Mouse (Mus musculus): Measurements from ENCODE around the gene Apoa4. TPM values are rescaled to one million over a fixed set of nuclear protein-coding genes. Genes with fewer than 3 reads are reported as not detected.

Apoa4 gene
- polyA plus RNA-seq, 1 experiment, result 5,196 TPM

DNA sequence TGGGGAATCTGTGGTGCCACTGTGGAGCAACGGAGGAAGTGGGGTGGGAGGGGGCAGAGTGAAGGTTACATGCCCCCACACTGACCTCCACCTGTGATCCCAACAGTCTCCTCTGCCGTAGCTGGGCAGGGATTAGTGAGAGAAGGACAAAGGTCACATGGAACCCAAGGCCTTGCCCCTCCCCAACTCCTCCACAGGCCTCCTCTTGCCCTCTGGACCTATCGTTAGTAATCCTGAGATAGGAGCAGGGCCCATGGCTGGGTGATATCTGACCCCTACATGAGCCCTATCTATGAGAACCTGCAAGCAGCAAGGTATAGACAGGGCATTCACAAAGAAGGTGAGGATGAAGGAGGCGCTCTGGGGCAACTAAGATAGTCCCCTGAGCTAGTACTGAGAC lies 4.8 kb upstream of the Apoa4 start:
- peaks cover 1% of the 10 kb centered on the region; the same call in 1 of the 2 replicates for H3K36me3 ChIP-seq (ENCODE audit: control insufficient read depth, insufficient read depth, low read length)
- WGBS, result 33% methylated on average over 4 of the region's 4 CpGs
- no peaks in the 10 kb centered on the region for H3K27me3 ChIP-seq (ENCODE audit: control insufficient read depth, insufficient read depth, low read length)
- peak overlapping the region; percentile 53 for H3K4me3 ChIP-seq (ENCODE audit: low read depth, low read length)
- no peak for TF ChIP-seq CTCF (IDR thresholded peaks at IDR 0.05; ENCODE audit: extremely low read depth, insufficient read length, insufficient replicate concordance, low read depth, low read length)
- H3K4me1 ChIP-seq (ENCODE audit: control insufficient read depth, insufficient read depth, insufficient read length, low read length), result peaks cover 40% of the 10 kb centered on the region
- peak overlapping the region; percentile 97 for H3K27ac ChIP-seq (ENCODE audit: insufficient read depth, low read depth, low read length)

GRCm38 (mm10) chr9:46238850-46239249 lies 1.6 kb upstream of the Apoa4 start:
- peaks cover 58% of the 10 kb centered on the region for H3K4me1 ChIP-seq (ENCODE audit: control insufficient read depth, insufficient read depth, insufficient read length, low read length)
- WGBS, result 66% methylated on average over 7 of the region's 7 CpGs
- peaks cover 16% of the 10 kb centered on the region for H3K36me3 ChIP-seq (ENCODE audit: control insufficient read depth, insufficient read depth, low read length)
- no peaks in the 10 kb centered on the region for H3K27me3 ChIP-seq (ENCODE audit: control insufficient read depth, insufficient read depth, low read length)
- no peak overlapping the region for H3K4me3 ChIP-seq (ENCODE audit: low read depth, low read length)
- TF ChIP-seq POLR2A (IDR thresholded peaks at IDR 0.05; ENCODE audit: low read depth, low read length) (no peak), CTCF (IDR thresholded peaks at IDR 0.05; ENCODE audit: extremely low read depth, insufficient read length, insufficient replicate concordance, low read depth, low read length) (no peak)
- H3K27ac ChIP-seq (ENCODE audit: insufficient read depth, low read depth, low read length), result peak overlapping the region; percentile 88

- WGBS, result 23% methylated on average over 2 of the region's 2 CpGs
- peak overlapping the region; percentile 88 for H3K27ac ChIP-seq (ENCODE audit: insufficient read depth, low read depth, low read length)
- H3K4me3 ChIP-seq (ENCODE audit: low read depth, low read length), result peak overlapping the region; percentile 63
- H3K36me3 ChIP-seq (ENCODE audit: control insufficient read depth, insufficient read depth, low read length), result peaks cover 16% of the 10 kb centered on the region
- no peaks in the 10 kb centered on the region for H3K27me3 ChIP-seq (ENCODE audit: control insufficient read depth, insufficient read depth, low read length)
- H3K4me1 ChIP-seq (ENCODE audit: control insufficient read depth, insufficient read depth, insufficient read length, low read length), result peaks cover 38% of the 10 kb centered on the region
- TF ChIP-seq CTCF (IDR thresholded peaks at IDR 0.05; ENCODE audit: extremely low read depth, insufficient read length, insufficient replicate concordance, low read depth, low read length), result no peak
- no peak for TF ChIP-seq POLR2A (IDR thresholded peaks at IDR 0.05; ENCODE audit: low read depth, low read length)
These were observed 1.3 kb downstream of the Apoa4 start for GRCm38 (mm10) chr9:46241818-46242217.

GRCm38 (mm10) chr9:46243122-46243521 lies 2.6 kb downstream of the Apoa4 start:
- Histone ChIP-seq H3K27me3 (ENCODE audit: control insufficient read depth, insufficient read depth, low read length) (no peaks in the 10 kb centered on the region), H3K27ac (ENCODE audit: insufficient read depth, low read depth, low read length) (peak overlapping the region; percentile 88; the same call in 1 of the 2 replicates), H3K36me3 (ENCODE audit: control insufficient read depth, insufficient read depth, low read length) (peaks cover 16% of the 10 kb centered on the region), H3K4me3 (ENCODE audit: low read depth, low read length) (peak overlapping the region; percentile 63), H3K4me1 (ENCODE audit: control insufficient read depth, insufficient read depth, insufficient read length, low read length) (peaks cover 31% of the 10 kb centered on the region; the same call in 1 of the 2 replicates)
- no peak for TF ChIP-seq POLR2A (IDR thresholded peaks at IDR 0.05; ENCODE audit: low read depth, low read length)
- no peak for TF ChIP-seq CTCF (IDR thresholded peaks at IDR 0.05; ENCODE audit: extremely low read depth, insufficient read length, insufficient replicate concordance, low read depth, low read length)
- WGBS, result 53% methylated on average over 4 of the region's 4 CpGs

DNA sequence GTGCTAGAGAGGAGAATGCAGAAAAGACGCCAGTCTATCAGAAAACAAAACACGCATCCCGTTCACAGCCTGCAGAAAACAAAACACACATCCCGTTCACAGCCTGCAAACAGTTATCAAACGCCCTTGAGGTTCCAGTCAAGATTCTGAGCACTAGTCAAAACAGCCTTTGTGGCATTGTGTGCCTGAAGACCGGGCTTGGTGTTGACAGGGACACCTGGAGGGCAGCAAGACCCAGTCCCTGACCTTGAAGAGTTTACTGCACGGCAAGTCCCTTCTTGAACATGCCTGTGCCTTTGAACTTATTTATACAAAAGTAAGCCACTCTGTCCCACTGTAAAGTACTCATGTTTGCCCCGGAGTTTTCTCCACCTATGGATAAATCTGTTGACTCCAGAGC lies 3.1 kb downstream of the Apoa4 start:
- TF ChIP-seq CTCF (IDR thresholded peaks at IDR 0.05; ENCODE audit: extremely low read depth, insufficient read length, insufficient replicate concordance, low read depth, low read length) (no peak), POLR2A (IDR thresholded peaks at IDR 0.05; ENCODE audit: low read depth, low read length) (no peak)
- peaks cover 16% of the 10 kb centered on the region for H3K36me3 ChIP-seq (ENCODE audit: control insufficient read depth, insufficient read depth, low read length)
- 0 out of 2 replicates have a peak overlapping the region, but pooled peaks have one; percentile 3 for H3K27ac ChIP-seq (ENCODE audit: insufficient read depth, low read depth, low read length)
- WGBS, result 56% methylated on average over 8 of the region's 8 CpGs
- no peaks in the 10 kb centered on the region for H3K27me3 ChIP-seq (ENCODE audit: control insufficient read depth, insufficient read depth, low read length)
- peaks cover 27% of the 10 kb centered on the region; the same call in 1 of the 2 replicates for H3K4me1 ChIP-seq (ENCODE audit: control insufficient read depth, insufficient read depth, insufficient read length, low read length)
- peak overlapping the region; percentile 63; the same call in 1 of the 2 replicates for H3K4me3 ChIP-seq (ENCODE audit: low read depth, low read length)

DNA sequence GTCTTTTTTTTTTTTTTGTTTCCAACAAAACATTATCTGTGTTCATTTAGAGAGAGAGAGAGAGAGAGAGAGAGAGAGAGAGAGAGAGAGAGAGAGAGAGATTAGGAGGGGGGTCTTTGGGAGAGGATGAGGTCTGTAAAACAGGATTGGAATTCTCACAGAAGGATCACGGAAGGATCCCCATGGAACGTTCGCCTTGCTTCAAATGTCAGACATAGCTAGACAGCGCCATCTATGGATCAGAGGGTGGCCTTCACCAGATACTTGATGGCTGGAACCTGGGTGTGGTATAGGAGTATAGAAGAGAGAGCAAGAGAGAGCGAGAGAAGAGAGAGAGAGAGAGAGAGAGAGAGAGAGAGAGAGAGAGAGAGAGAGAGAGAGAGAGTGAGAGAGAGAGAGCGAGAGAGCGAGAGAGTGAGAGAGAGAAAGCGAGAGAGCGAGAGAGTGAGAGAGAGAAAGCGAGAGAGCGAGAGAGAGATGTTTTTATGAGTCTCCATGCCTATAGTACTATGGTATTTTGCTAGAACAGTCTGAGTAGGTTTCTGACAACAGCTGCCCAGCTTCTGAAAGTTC lies 6.3 kb downstream of the Apoa4 start:
- Histone ChIP-seq H3K4me3 (ENCODE audit: low read depth, low read length) (no peak overlapping the region), H3K36me3 (ENCODE audit: control insufficient read depth, insufficient read depth, low read length) (peaks cover 16% of the 10 kb centered on the region), H3K27ac (ENCODE audit: insufficient read depth, low read depth, low read length) (no peak overlapping the region), H3K27me3 (ENCODE audit: control insufficient read depth, insufficient read depth, low read length) (no peaks in the 10 kb centered on the region), H3K4me1 (ENCODE audit: control insufficient read depth, insufficient read depth, insufficient read length, low read length) (peaks cover 10% of the 10 kb centered on the region; the same call in 1 of the 2 replicates)
- peak; percentile 68; the same call in 1 of the 2 replicates for TF ChIP-seq CTCF (IDR thresholded peaks at IDR 0.05; ENCODE audit: extremely low read depth, insufficient read length, insufficient replicate concordance, low read depth, low read length)
- TF ChIP-seq POLR2A (IDR thresholded peaks at IDR 0.05; ENCODE audit: low read depth, low read length), result no peak
- 24% methylated on average over 11 of the region's 11 CpGs for WGBS

GRCm38 (mm10) chr9:46256177-46256576 lies 15.7 kb downstream of the Apoa4 start:
- H3K4me3 ChIP-seq (ENCODE audit: low read depth, low read length), result no peak overlapping the region
- no peaks in the 10 kb centered on the region for H3K4me1 ChIP-seq (ENCODE audit: control insufficient read depth, insufficient read depth, insufficient read length, low read length)
- TF ChIP-seq CTCF (IDR thresholded peaks at IDR 0.05; ENCODE audit: extremely low read depth, insufficient read length, insufficient replicate concordance, low read depth, low read length) (no peak), POLR2A (IDR thresholded peaks at IDR 0.05; ENCODE audit: low read depth, low read length) (no peak)
- H3K27ac ChIP-seq (ENCODE audit: insufficient read depth, low read depth, low read length), result no peak overlapping the region
- no peaks in the 10 kb centered on the region for H3K36me3 ChIP-seq (ENCODE audit: control insufficient read depth, insufficient read depth, low read length)
- H3K27me3 ChIP-seq (ENCODE audit: control insufficient read depth, insufficient read depth, low read length), result no peaks in the 10 kb centered on the region
- 79% methylated on average over 7 of the region's 7 CpGs for WGBS
